ENCODE assay signal across 21 mouse cellular contexts in the genomic region with DNA sequence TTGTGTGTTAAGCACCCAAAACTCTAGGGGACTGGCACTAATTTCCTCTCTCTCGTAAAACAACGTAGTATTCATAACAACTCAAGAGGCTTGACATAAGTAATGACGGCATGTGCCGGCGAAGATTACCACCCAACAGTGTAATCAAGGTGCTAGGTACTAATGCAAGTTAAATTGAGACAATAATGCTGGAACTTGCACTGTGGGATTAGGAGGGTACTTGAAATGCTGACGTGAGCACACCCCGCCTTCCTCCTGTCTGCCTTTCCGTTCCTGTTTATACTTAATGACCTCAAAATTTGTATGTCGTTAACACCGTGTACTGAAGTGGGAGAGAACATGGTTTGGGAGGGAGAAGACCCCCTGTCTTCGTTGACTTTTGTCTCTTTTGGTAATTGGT.
DNase-seq lines count a peak whose midpoint lies in the region; ATAC-seq lines count a peak whose summit lies in the region.
"Had no signal": no experiment of that assay in that cellular context is flagged by ENCODE, and none has a peak within 500 bp of the region (broad histone marks: within the 10 kb centered on the region; RNA-seq: fewer than 3 reads in every experiment).

No protein-coding gene starts in this region.

- no peak overlapping the region for H3K4me3 ChIP-seq in forebrain, embryonic 13.5 days
- no peak overlapping the region for H3K4me3 ChIP-seq in forebrain, embryonic 12.5 days (replicated peaks)
- H3K4me3 ChIP-seq in hindbrain, embryonic 15.5 days = no peak overlapping the region
- no peak overlapping the region for H3K4me3 ChIP-seq in hindbrain, embryonic 10.5 days
- H3K4me3 ChIP-seq in neural tube, embryonic 11.5 days (ENCODE audit: low read depth, low read length) = no peak overlapping the region
- H3K4me3 ChIP-seq: embryonic facial prominence, embryonic 15.5 days; midbrain, embryonic 12.5 days had no signal

- no peak for ATAC-seq in forebrain, embryonic 13.5 days
- no peak for ATAC-seq in forebrain, embryonic 12.5 days (ENCODE audit: low FRiP score)
- 0 out of 2 replicates have a peak, but pooled peaks have one; percentile 35 for ATAC-seq in hindbrain, embryonic 15.5 days (ENCODE audit: low FRiP score, low read depth)
- no peak for ATAC-seq in neural tube, embryonic 11.5 days (ENCODE audit: insufficient read depth, low FRiP score, low TSS enrichment)

- H3K9me3 ChIP-seq in forebrain, embryonic 13.5 days (replicated peaks) = no peaks in the 10 kb centered on the region
- no peaks in the 10 kb centered on the region for H3K9me3 ChIP-seq in forebrain, embryonic 12.5 days
- H3K9me3 ChIP-seq in hindbrain, embryonic 15.5 days = no peaks in the 10 kb centered on the region
- no peaks in the 10 kb centered on the region for H3K9me3 ChIP-seq in hindbrain, embryonic 10.5 days
- H3K9me3 ChIP-seq in neural tube, embryonic 11.5 days (ENCODE audit: control insufficient read depth, low read length) = no peaks in the 10 kb centered on the region
- H3K9me3 ChIP-seq: embryonic facial prominence, embryonic 15.5 days; midbrain, embryonic 12.5 days had no signal

- no peaks in the 10 kb centered on the region for H3K36me3 ChIP-seq in forebrain, embryonic 13.5 days (ENCODE audit: poor library complexity, severe bottlenecking)
- no peaks in the 10 kb centered on the region for H3K36me3 ChIP-seq in forebrain, embryonic 12.5 days (replicated peaks)
- H3K36me3 ChIP-seq in hindbrain, embryonic 15.5 days = no peaks in the 10 kb centered on the region
- H3K36me3 ChIP-seq in hindbrain, embryonic 10.5 days = no peaks in the 10 kb centered on the region
- H3K36me3 ChIP-seq in neural tube, embryonic 11.5 days (ENCODE audit: control insufficient read depth, insufficient read depth, low read length) = no peaks in the 10 kb centered on the region
- H3K36me3 ChIP-seq: embryonic facial prominence, embryonic 15.5 days; G1E; midbrain, embryonic 12.5 days had no signal

- DNase-seq in hindbrain, embryonic 10.5 days (ENCODE audit: low spot score) = no peak
- DNase-seq in neural tube, embryonic 11.5 days (ENCODE audit: low spot score) = no peak
- no peak for DNase-seq in neural tube, embryonic 10.5 days (ENCODE audit: extremely low spot score, low spot score)
- no peak for DNase-seq in B cell, adult 2 months
- DNase-seq in retina, embryonic 14.5 days (ENCODE audit: low spot score) = no peak
- DNase-seq: adrenal gland, postnatal 14 days; cerebellum, adult 11 months; cerebellum, postnatal 10 days; gastrocnemius, postnatal 36 days; kidney, adult 18-20 months; lung, adult 18-20 months; thymus, postnatal 4 days had no signal

- no peak overlapping the region for H3K27ac ChIP-seq in forebrain, embryonic 13.5 days
- H3K27ac ChIP-seq in forebrain, embryonic 12.5 days = no peak overlapping the region
- H3K27ac ChIP-seq in hindbrain, embryonic 15.5 days (replicated peaks) = 0 out of 2 replicates have a peak overlapping the region, but pooled peaks have one; percentile 46
- H3K27ac ChIP-seq in hindbrain, embryonic 10.5 days = no peak overlapping the region
- H3K27ac ChIP-seq in neural tube, embryonic 11.5 days (ENCODE audit: low read depth, low read length) = 0 out of 2 replicates have a peak overlapping the region, but pooled peaks have one; percentile 27
- H3K27ac ChIP-seq: embryonic facial prominence, embryonic 15.5 days; kidney, postnatal 0 days; macrophage; midbrain, embryonic 12.5 days had no signal

- 44% methylated on average over 11 of the region's 11 CpGs for WGBS in forebrain, embryonic 13.5 days
- 34% methylated on average over 11 of the region's 11 CpGs for WGBS in forebrain, embryonic 12.5 days
- 33% methylated on average over 11 of the region's 11 CpGs for WGBS in hindbrain, embryonic 15.5 days
- 68% methylated on average over 11 of the region's 11 CpGs for WGBS in hindbrain, embryonic 10.5 days
- 51% methylated on average over 11 of the region's 11 CpGs for WGBS in neural tube, embryonic 11.5 days

- peaks cover 28% of the 10 kb centered on the region for H3K4me1 ChIP-seq in forebrain, embryonic 13.5 days
- H3K4me1 ChIP-seq in forebrain, embryonic 12.5 days = peaks cover 32% of the 10 kb centered on the region
- peaks cover 29% of the 10 kb centered on the region for H3K4me1 ChIP-seq in hindbrain, embryonic 15.5 days (replicated peaks)
- peaks cover 23% of the 10 kb centered on the region for H3K4me1 ChIP-seq in hindbrain, embryonic 10.5 days (replicated peaks)
- H3K4me1 ChIP-seq in neural tube, embryonic 11.5 days (ENCODE audit: control insufficient read depth, insufficient read depth, low read length) = peaks cover 12% of the 10 kb centered on the region

- H3K9ac ChIP-seq in forebrain, embryonic 13.5 days = no peak overlapping the region
- H3K9ac ChIP-seq in forebrain, embryonic 12.5 days = no peak overlapping the region
- H3K9ac ChIP-seq in hindbrain, embryonic 15.5 days = no peak overlapping the region
- no peak overlapping the region for H3K9ac ChIP-seq in neural tube, embryonic 11.5 days (ENCODE audit: low read length)
- H3K9ac ChIP-seq: embryonic facial prominence, embryonic 15.5 days; midbrain, embryonic 12.5 days had no signal

- H3K4me2 ChIP-seq in forebrain, embryonic 13.5 days = peak overlapping the region; percentile 27; the same call in 1 of the 2 replicates
- no peak overlapping the region for H3K4me2 ChIP-seq in forebrain, embryonic 12.5 days
- H3K4me2 ChIP-seq in hindbrain, embryonic 15.5 days = 0 out of 2 replicates have a peak overlapping the region, but pooled peaks have one; percentile 18
- no peak overlapping the region for H3K4me2 ChIP-seq in neural tube, embryonic 11.5 days (ENCODE audit: low read depth)
- H3K4me2 ChIP-seq: embryonic facial prominence, embryonic 15.5 days; liver, embryonic 11.5 days; midbrain, embryonic 12.5 days had no signal

- H3K27me3 ChIP-seq in forebrain, embryonic 13.5 days = peaks cover 16% of the 10 kb centered on the region
- peaks cover 32% of the 10 kb centered on the region for H3K27me3 ChIP-seq in forebrain, embryonic 12.5 days
- H3K27me3 ChIP-seq in hindbrain, embryonic 15.5 days = no peaks in the 10 kb centered on the region
- no peaks in the 10 kb centered on the region for H3K27me3 ChIP-seq in hindbrain, embryonic 10.5 days (ENCODE audit: insufficient read depth, poor library complexity, severe bottlenecking)
- no peaks in the 10 kb centered on the region for H3K27me3 ChIP-seq in neural tube, embryonic 11.5 days (ENCODE audit: control insufficient read depth, insufficient read depth, low read length)
- H3K27me3 ChIP-seq: embryonic facial prominence, embryonic 15.5 days; midbrain, embryonic 12.5 days had no signal

Comparison
In these comparisons a context has a peak if more than half of its experiments do, and no peak if none do; other contexts are left out.
1. H3K27ac ChIP-seq: peak in hindbrain, embryonic 15.5 days (single experiment) and neural tube, embryonic 11.5 days (single experiment); none in forebrain, embryonic 13.5 days (single experiment), forebrain, embryonic 12.5 days (single experiment) and hindbrain, embryonic 10.5 days (single experiment).
2. H3K4me2 ChIP-seq: peak in forebrain, embryonic 13.5 days (single experiment) and hindbrain, embryonic 15.5 days (single experiment); none in forebrain, embryonic 12.5 days (single experiment) and neural tube, embryonic 11.5 days (single experiment).